Mouse (Mus musculus): Measurements from ENCODE around the gene Ovol3.
A peak's percentile ranks its signal among the peaks of the same experiment; 100 is the strongest.

- TF ChIP-seq CTCF (IDR thresholded peaks at IDR 0.05; ENCODE audit: low read depth) (peak; percentile 93), EP300 (IDR thresholded peaks at IDR 0.05; ENCODE audit: low read depth) (no peak)
These were observed 30.1 kb downstream of the Ovol3 start for GRCm38 (mm10) chr7:30205383-30205782.

All from liver, postnatal 0 days (tissue).